Mouse (Mus musculus): Measurements from ENCODE around the gene Prkch.
A peak's percentile ranks its signal among the peaks of the same experiment; 100 is the strongest.

Prkch gene

GRCm38 (mm10) chr12:73679400-73679801, 94.8 kb downstream of the Prkch start:
- DNase-seq (ENCODE audit: low spot score in 2 of 2): no peak

GRCm38 (mm10) chr12:73682921-73683346, 98.3 kb downstream of the Prkch start:
- DNase-seq (ENCODE audit: low spot score in 2 of 2): no peak

GRCm38 (mm10) chr12:73685875-73686274, 101.3 kb downstream of the Prkch start:
- no peak for DNase-seq (ENCODE audit: low spot score in 2 of 2)

- DNase-seq (ENCODE audit: low spot score in 2 of 2): no peak
These were observed 101.9 kb downstream of the Prkch start for GRCm38 (mm10) chr12:73686456-73686855.

- no peak for DNase-seq (ENCODE audit: low spot score in 2 of 2)
These were observed 102.8 kb downstream of the Prkch start for GRCm38 (mm10) chr12:73687077-73688035.

GRCm38 (mm10) chr12:73692321-73692720, 107.7 kb downstream of the Prkch start:
- no peak for DNase-seq (ENCODE audit: low spot score in 2 of 2)

GRCm38 (mm10) chr12:73693347-73693746, 108.8 kb downstream of the Prkch start:
- peak; percentile 48 to 67 for DNase-seq (ENCODE audit: low spot score in 2 of 2)

GRCm38 (mm10) chr12:73694690-73695089, 110.1 kb downstream of the Prkch start:
- no peak for DNase-seq (ENCODE audit: low spot score in 2 of 2)

GRCm38 (mm10) chr12:73695110-73695509, 110.5 kb downstream of the Prkch start:
- DNase-seq (ENCODE audit: low spot score in 2 of 2): no peak

GRCm38 (mm10) chr12:73696084-73696483, 111.5 kb downstream of the Prkch start:
- DNase-seq (ENCODE audit: low spot score in 2 of 2): no peak

GRCm38 (mm10) chr12:73696946-73697345, 112.3 kb downstream of the Prkch start:
- no peak for DNase-seq (ENCODE audit: low spot score in 2 of 2)

GRCm38 (mm10) chr12:73698436-73698835, 113.8 kb downstream of the Prkch start:
- DNase-seq (ENCODE audit: low spot score in 2 of 2): no peak

GRCm38 (mm10) chr12:73698841-73699240, 114.2 kb downstream of the Prkch start:
- no peak for DNase-seq (ENCODE audit: low spot score in 2 of 2)

GRCm38 (mm10) chr12:73699471-73700186, 115.0 kb downstream of the Prkch start:
- no peak for DNase-seq (ENCODE audit: low spot score in 2 of 2)

GRCm38 (mm10) chr12:73700544-73701069, 116.0 kb downstream of the Prkch start:
- no peak for DNase-seq (ENCODE audit: low spot score in 2 of 2)

GRCm38 (mm10) chr12:73701999-73702398, 117.4 kb downstream of the Prkch start:
- DNase-seq (ENCODE audit: low spot score in 2 of 2): no peak

GRCm38 (mm10) chr12:73704382-73704781, 119.8 kb downstream of the Prkch start:
- no peak for DNase-seq (ENCODE audit: low spot score in 2 of 2)

- DNase-seq (ENCODE audit: low spot score in 2 of 2): peak in 1 of 2 experiments; percentile 61
These were observed 120.6 kb downstream of the Prkch start for GRCm38 (mm10) chr12:73705097-73705690.

GRCm38 (mm10) chr12:73708498-73708897, 123.9 kb downstream of the Prkch start:
- no peak for DNase-seq (ENCODE audit: low spot score in 2 of 2)

- peak; percentile 30 to 52 for DNase-seq (ENCODE audit: low spot score in 2 of 2)
These were observed 124.3 kb downstream of the Prkch start for GRCm38 (mm10) chr12:73708920-73709319.

- no peak for DNase-seq (ENCODE audit: low spot score in 2 of 2)
These were observed 126.2 kb downstream of the Prkch start for GRCm38 (mm10) chr12:73710846-73711245.

GRCm38 (mm10) chr12:73712122-73712521, 127.5 kb downstream of the Prkch start:
- no peak for DNase-seq (ENCODE audit: low spot score in 2 of 2)

Data from frontal cortex, postnatal 10 days (tissue).